Mouse (Mus musculus) heart, postnatal 14 days (tissue): ENCODE data around the gene Raf1. TPM values are rescaled to one million over a fixed set of nuclear protein-coding genes. Genes with fewer than 3 reads are reported as not detected.

Experiments used
- DNase-seq, 2 experiments: peaks; one replicate each; pipeline ENCODE4 v3.0.0; 2021 to 2022
- intact Hi-C: fragments of 180-260 bp; cut with DNase I; formaldehyde crosslinking; loops from one replicate; pipeline ENCODE4 v1.15.1; 2025
- total RNA-seq, 2 experiments: library from RNA; stranded (reverse); gene quantifications; 2 replicates each; pipeline ENCODE4 v1.2.3; 2021

Raf1 gene
- total RNA-seq, 2 experiments from 2014 or later, result 106 to 112 TPM

DNA sequence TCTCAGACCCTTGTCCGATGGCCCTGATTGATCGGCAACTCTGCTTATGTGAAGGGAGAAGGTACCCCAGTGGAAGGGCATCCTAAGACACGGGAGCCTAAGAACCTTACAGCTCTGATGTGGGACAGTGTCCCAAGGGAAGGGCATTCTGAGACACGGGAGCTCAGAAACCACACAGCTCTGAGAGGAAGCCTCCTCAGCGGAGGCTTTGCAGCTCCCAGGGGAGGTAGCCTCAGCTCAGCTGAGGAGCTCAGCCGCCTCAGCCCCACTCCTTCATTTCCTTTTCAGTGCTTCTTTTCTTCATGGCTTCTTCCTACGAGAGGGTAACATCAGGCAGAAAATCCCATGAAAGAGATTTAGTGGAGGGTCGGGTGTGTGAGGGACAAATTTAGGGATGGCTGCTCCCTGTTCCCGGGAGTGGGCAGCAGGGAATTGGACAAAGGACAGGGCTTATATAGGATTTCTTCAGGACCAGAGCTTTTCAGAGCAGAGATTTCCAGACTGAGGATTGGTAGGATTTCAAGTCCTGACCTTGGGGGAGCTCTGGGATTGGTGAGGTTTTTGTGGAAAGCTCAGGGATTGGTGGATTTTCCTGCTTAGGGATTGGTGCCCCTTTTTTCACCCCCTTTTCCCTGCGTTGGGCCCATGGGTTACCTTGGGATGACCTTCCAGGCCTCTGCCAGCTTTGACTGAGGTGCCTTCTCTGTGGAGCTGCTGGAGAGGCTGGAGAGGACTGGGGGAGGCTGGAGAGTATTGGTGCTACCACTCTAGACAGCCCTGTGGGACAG, 93.9 kb downstream of the Raf1 start:
- no peak for DNase-seq
- intact Hi-C loops, result no loop called here

DNA sequence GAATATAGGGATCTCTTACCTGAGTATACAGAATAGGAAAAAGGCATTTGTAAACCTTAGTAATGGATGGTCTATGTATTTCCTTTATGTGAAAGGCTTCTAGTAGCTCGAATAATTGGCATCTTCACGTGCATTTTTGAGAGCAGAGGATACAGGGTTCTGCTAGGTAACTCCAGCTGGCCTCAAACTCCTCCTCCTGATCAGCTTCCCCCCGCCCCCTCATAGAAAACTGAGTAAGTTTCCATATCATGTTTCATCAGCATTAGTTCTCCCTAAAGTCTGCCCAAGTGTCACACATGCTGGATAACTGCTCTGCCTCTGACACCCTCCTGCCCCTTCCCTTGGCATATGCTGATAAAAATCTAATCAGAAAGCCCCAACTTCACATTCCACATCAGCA, 95.6 kb downstream of the Raf1 start:
- intact Hi-C loops, result no loop called here
- no peak for DNase-seq

DNA sequence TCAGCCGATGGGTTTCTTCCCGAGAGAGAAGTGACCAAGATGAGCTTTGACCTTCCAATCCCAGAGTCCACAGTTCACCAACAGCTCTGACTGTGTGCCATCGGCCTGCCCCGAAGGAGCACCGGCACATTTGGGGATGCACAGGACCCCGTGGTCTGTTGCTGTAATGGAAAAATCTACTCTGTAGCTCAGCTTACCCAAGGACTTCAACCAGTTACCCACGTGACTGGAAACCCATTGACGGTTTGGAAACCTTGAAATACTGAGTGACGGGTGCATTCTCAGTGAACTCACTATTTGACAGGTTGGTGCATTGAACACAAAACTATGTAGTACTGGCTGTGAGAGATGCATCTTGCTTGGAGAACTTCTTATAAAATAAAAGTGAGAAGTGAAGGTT, 98.5 kb downstream of the Raf1 start:
- intact Hi-C loops, result no loop called here
- no peak for DNase-seq

DNA sequence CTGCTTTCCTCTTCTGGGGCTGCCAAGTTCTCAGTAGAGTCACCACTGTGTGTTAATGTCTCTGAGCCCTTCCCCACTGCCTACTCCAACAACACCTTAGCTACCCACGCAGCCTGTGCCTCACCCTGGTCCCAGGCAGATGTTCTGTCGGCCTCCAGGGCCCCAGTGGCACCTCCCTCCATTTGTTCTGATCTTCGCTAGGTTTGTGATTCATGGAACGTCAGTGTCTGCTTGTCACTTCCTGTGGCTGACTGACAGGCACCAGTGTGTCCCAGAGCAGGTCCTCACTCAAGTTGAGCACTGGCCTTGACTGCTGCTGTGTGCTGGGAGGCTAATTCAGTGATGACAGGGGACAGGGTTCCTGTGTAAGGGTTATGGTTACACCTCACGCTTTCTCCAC, 99.0 kb downstream of the Raf1 start:
- DNase-seq, result no peak
- intact Hi-C loops, result no loop called here

DNA sequence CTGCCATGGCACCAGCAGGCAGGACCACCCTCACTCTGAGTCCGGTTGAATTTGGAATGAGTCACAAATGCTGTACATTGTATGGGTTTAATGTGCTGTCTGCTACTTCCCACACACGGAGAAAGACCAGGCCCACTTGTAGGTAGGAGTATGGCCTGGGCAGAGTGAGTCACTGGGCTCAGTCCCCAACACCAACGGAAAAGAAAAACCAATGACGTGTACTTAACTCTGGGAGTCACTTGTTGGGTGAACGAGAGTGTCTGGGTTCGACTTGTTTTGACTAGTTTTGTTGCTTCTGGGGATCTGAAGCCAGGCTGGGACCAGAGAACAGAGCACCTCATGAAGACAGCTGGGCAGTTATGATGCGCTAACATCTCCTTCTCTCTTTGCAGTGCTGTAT, 102.3 kb downstream of the Raf1 start:
- DNase-seq, result no peak
- intact Hi-C loops, result no loop called here

Other genes with a start within 250 kb of the Raf1 start
- 1 to 10 TPM; 7.0 to 7.5 TPM for gene Tsen2, start 132.0 kb downstream of the Raf1 start, total RNA-seq
- gene Mkrn2os, start 84.1 kb downstream of the Raf1 start, total RNA-seq, result under 1 TPM; 0.22 TPM
- gene Mkrn2, start 74.7 kb downstream of the Raf1 start, total RNA-seq, result 10 to 100 TPM; 35.4 to 36.0 TPM
- under 1 TPM in 1 of 2 experiments, not detected in 1; 0.36 TPM for gene Tmem40, start 85.8 kb upstream of the Raf1 start, total RNA-seq
- gene Cand2, start 97.9 kb upstream of the Raf1 start, total RNA-seq, result 10 to 100 TPM; 64.5 to 71.6 TPM
- 100 to 1,000 TPM; 618 to 675 TPM for gene Rpl32, start 132.1 kb upstream of the Raf1 start, total RNA-seq
- gene Efcab12, start 161.8 kb upstream of the Raf1 start, total RNA-seq, result under 1 TPM; 0.56 to 0.76 TPM
- 1 to 10 TPM; 1.7 to 2.1 TPM for gene Mbd4, start 176.7 kb upstream of the Raf1 start, total RNA-seq
- gene Ift122, start 176.8 kb upstream of the Raf1 start, total RNA-seq, result 10 to 100 TPM; 13.2 to 18.6 TPM